Mouse (Mus musculus): ENCODE results near the gene Ppp1r14d.

Gene Ppp1r14d

GRCm38 (mm10) chr2:119236682-119237209 is 7.0 kb upstream of the Ppp1r14d start:
- DNase-seq = no peak

- DNase-seq = no peak
Observed at GRCm38 (mm10) chr2:119209176-119209507, 20.6 kb downstream of the Ppp1r14d start.

GRCm38 (mm10) chr2:119208344-119209175 is 21.1 kb downstream of the Ppp1r14d start, which contains the start of the genes Zfyve19 and Dnajc17:
Gene Zfyve19, plus strand, starts transcription at chr2:119208617.
Gene Dnajc17, minus strand, starts transcription at chr2:119208795.
- peak; percentile 97 to 98 for DNase-seq

GRCm38 (mm10) chr2:119207961-119208343 is 21.8 kb downstream of the Ppp1r14d start:
- no peak for DNase-seq

- DNase-seq = peak in 1 of 2 experiments; percentile 17
Observed at GRCm38 (mm10) chr2:119203871-119204460, 25.7 kb downstream of the Ppp1r14d start.

GRCm38 (mm10) chr2:119202914-119203453 is 26.7 kb downstream of the Ppp1r14d start:
- DNase-seq = peak in 1 of 2 experiments; percentile 61

- DNase-seq = no peak
Observed at GRCm38 (mm10) chr2:119198934-119199333, 30.8 kb downstream of the Ppp1r14d start.

GRCm38 (mm10) chr2:119198049-119198448 is 31.7 kb downstream of the Ppp1r14d start:
- DNase-seq = no peak

- DNase-seq = no peak
Observed at GRCm38 (mm10) chr2:119197493-119197892, 32.2 kb downstream of the Ppp1r14d start.

GRCm38 (mm10) chr2:119196316-119197108 is 33.2 kb downstream of the Ppp1r14d start:
- DNase-seq = no peak

GRCm38 (mm10) chr2:119194140-119194539 is 35.6 kb downstream of the Ppp1r14d start:
- DNase-seq = no peak

- DNase-seq = no peak
Observed at GRCm38 (mm10) chr2:119190969-119191368, 38.7 kb downstream of the Ppp1r14d start.

- DNase-seq = peak; percentile 78 to 94
Observed at GRCm38 (mm10) chr2:119189029-119189710, 40.5 kb downstream of the Ppp1r14d start.

GRCm38 (mm10) chr2:119182914-119183313 is 46.8 kb downstream of the Ppp1r14d start:
- no peak for DNase-seq

- no peak for DNase-seq
Observed at GRCm38 (mm10) chr2:119177384-119177939, 52.2 kb downstream of the Ppp1r14d start.

GRCm38 (mm10) chr2:119176761-119177160 is 52.9 kb downstream of the Ppp1r14d start:
- DNase-seq = peak in 1 of 2 experiments; percentile 57

- DNase-seq = peak; percentile 47 to 60
Observed at GRCm38 (mm10) chr2:119175614-119176013, 54.1 kb downstream of the Ppp1r14d start.

- DNase-seq = no peak
Observed at GRCm38 (mm10) chr2:119174866-119175265, 54.8 kb downstream of the Ppp1r14d start.

- DNase-seq = no peak
Observed at GRCm38 (mm10) chr2:119173991-119174651, 55.6 kb downstream of the Ppp1r14d start, which contains the start of gene Gm14137. Gene Gm14137, plus strand, starts transcription at chr2:119174509.

- DNase-seq = peak; percentile 80 to 84
Observed at GRCm38 (mm10) chr2:119172862-119173576, 56.7 kb downstream of the Ppp1r14d start.

Measured in kidney, postnatal 36 days (tissue).